In the genomic region with DNA sequence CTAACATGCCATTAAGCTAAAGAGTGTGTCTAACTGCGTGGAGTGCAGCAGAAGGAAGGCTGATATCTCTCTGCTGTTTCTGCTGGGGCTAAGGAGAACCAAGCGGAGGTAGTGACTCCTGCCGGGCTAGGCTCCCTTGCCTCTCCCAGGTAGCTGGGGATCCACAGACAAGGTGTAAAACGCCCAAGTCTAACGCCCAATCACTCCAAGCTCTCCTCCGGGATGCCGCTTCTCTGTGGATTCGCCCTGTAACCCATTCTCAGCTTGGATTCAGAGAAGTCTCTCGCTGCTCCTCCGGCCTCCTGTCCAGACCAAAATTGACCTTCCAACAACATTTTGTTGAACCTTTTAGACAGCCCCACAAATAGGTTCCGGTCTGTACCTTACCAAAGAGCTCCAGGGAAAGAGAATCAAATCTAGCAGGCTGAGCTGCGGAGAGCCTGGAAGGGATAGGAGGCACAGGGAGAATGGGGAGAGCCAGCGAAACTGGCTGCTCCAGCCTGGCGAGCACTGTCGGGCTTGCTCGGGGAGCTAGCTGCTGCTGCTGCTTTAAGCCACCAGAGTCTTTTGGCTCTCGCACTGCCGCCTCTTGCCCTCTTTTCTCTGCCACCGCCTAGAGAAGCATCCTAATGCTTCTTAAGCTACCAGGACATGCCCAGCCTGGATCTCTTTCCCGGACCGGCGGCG, we compare ENCODE assay signal across 8 mouse cellular contexts. TPM values are rescaled to one million over a fixed set of nuclear protein-coding genes. Genes with fewer than 3 reads are reported as not detected.
DNase-seq lines count a peak whose midpoint lies in the region; ATAC-seq and TF ChIP-seq lines count a peak whose summit lies in the region.

No protein-coding gene starts in this region.

- H3K4me2 ChIP-seq in forebrain, embryonic 14.5 days (ENCODE audit: low read length) = peak overlapping the region; percentile 97
- peak overlapping the region; percentile 77 for H3K4me2 ChIP-seq in intestine, postnatal 0 days (replicated peaks; ENCODE audit: low read depth)
- peak overlapping the region; percentile 89 for H3K4me2 ChIP-seq in midbrain, embryonic 11.5 days

- DNase-seq in layer of hippocampus, adult 11-12 months (ENCODE audit: low spot score) = peak; percentile 33
- DNase-seq in layer of hippocampus, postnatal 14 days (ENCODE audit: low spot score in 2 of 2) = no peak
- DNase-seq in forebrain, embryonic 14.5 days (ENCODE audit: low spot score) = peak; percentile 68
- DNase-seq in midbrain, embryonic 11.5 days (ENCODE audit: low spot score, missing footprints) = peak; percentile 94
- DNase-seq in spleen, postnatal 4 days (ENCODE audit: low spot score in 2 of 2) = no peak
- no peak for DNase-seq in thymus, postnatal 0 days (ENCODE audit: low spot score)

- no peak for TF ChIP-seq CTCF in bone marrow macrophage, adult 2 months (IDR thresholded peaks at IDR 0.05; ENCODE audit: low read depth, low read length)
- no peak for TF ChIP-seq CTCF in intestine, postnatal 0 days (IDR thresholded peaks at IDR 0.05; ENCODE audit: low read depth)

- no peak overlapping the region for H3K27ac ChIP-seq in bone marrow macrophage, adult 2 months (ENCODE audit: insufficient read depth, low read depth, low read length)
- H3K27ac ChIP-seq in forebrain, embryonic 14.5 days (ENCODE audit: low read depth, low read length) = peak overlapping the region; percentile 86
- no peak overlapping the region for H3K27ac ChIP-seq in intestine, postnatal 0 days (ENCODE audit: low read depth, low read length)
- peak overlapping the region; percentile 60; the same call in 1 of the 2 replicates for H3K27ac ChIP-seq in midbrain, embryonic 11.5 days (ENCODE audit: low read depth, low read length)

- H3K9me3 ChIP-seq in forebrain, embryonic 14.5 days (replicated peaks; ENCODE audit: control insufficient read depth, low read length) = no peaks in the 10 kb centered on the region
- no peaks in the 10 kb centered on the region for H3K9me3 ChIP-seq in intestine, postnatal 0 days (ENCODE audit: control insufficient read depth)
- no peaks in the 10 kb centered on the region for H3K9me3 ChIP-seq in midbrain, embryonic 11.5 days (ENCODE audit: control insufficient read depth, low read length)

- H3K4me3 ChIP-seq in bone marrow macrophage, adult 2 months (ENCODE audit: insufficient read depth, low read length) = 0 out of 2 replicates have a peak overlapping the region, but pooled peaks have one; percentile 43
- H3K4me3 ChIP-seq in forebrain, embryonic 14.5 days (ENCODE audit: low read depth, low read length) = peak overlapping the region; percentile 70
- H3K4me3 ChIP-seq in intestine, postnatal 0 days (ENCODE audit: low read depth, low read length) = peak overlapping the region; percentile 49
- H3K4me3 ChIP-seq in midbrain, embryonic 11.5 days (ENCODE audit: low read depth, low read length) = peak overlapping the region; percentile 67

- WGBS in forebrain, embryonic 14.5 days = 1% methylated on average over 23 of the region's 23 CpGs
- WGBS in intestine, postnatal 0 days = 3% methylated on average over 23 of the region's 23 CpGs
- under 1% methylated on average over 23 of the region's 23 CpGs for WGBS in midbrain, embryonic 11.5 days

- peak overlapping the region; percentile 76 for H3K9ac ChIP-seq in forebrain, embryonic 14.5 days (ENCODE audit: low read length)
- H3K9ac ChIP-seq in intestine, postnatal 0 days (ENCODE audit: low read depth, low read length) = no peak overlapping the region
- H3K9ac ChIP-seq in midbrain, embryonic 11.5 days (ENCODE audit: low read length) = peak overlapping the region; percentile 67

- 0 out of 2 replicates have a peak, but pooled peaks cover 3% of the 10 kb centered on the region for H3K27me3 ChIP-seq in forebrain, embryonic 14.5 days (replicated peaks; ENCODE audit: control insufficient read depth, insufficient read depth, low read length)
- peaks cover 36% of the 10 kb centered on the region for H3K27me3 ChIP-seq in intestine, postnatal 0 days (replicated peaks; ENCODE audit: control insufficient read depth, insufficient read depth, low read length)
- H3K27me3 ChIP-seq in midbrain, embryonic 11.5 days (ENCODE audit: control insufficient read depth, insufficient read depth, low read length) = peaks cover 22% of the 10 kb centered on the region

- ATAC-seq in forebrain, embryonic 14.5 days = no peak; the same call in 1 of the 2 replicates
- ATAC-seq in intestine, postnatal 0 days = no peak
- ATAC-seq in midbrain, embryonic 11.5 days (ENCODE audit: low FRiP score) = peak; percentile 62; the same call in 1 of the 2 replicates

- TF ChIP-seq POLR2A in bone marrow macrophage, adult 2 months (IDR thresholded peaks at IDR 0.05; ENCODE audit: borderline replicate concordance, low read depth, low read length) = no peak

- H3K4me1 ChIP-seq in bone marrow macrophage, adult 2 months (ENCODE audit: control insufficient read depth, insufficient read depth, low read length) = no peaks in the 10 kb centered on the region
- no peaks in the 10 kb centered on the region for H3K4me1 ChIP-seq in forebrain, embryonic 14.5 days (ENCODE audit: control insufficient read depth, insufficient read depth, low read length)
- no peaks in the 10 kb centered on the region for H3K4me1 ChIP-seq in intestine, postnatal 0 days (replicated peaks; ENCODE audit: control insufficient read depth, insufficient read depth, low read length)
- H3K4me1 ChIP-seq in midbrain, embryonic 11.5 days (ENCODE audit: control insufficient read depth, insufficient read depth, low read length) = peaks cover 4% of the 10 kb centered on the region; the same call in 1 of the 2 replicates

- H3K36me3 ChIP-seq in forebrain, embryonic 14.5 days (ENCODE audit: control insufficient read depth, insufficient read depth, low read length) = no peaks in the 10 kb centered on the region
- no peaks in the 10 kb centered on the region for H3K36me3 ChIP-seq in intestine, postnatal 0 days (ENCODE audit: control insufficient read depth, insufficient read depth)
- no peaks in the 10 kb centered on the region for H3K36me3 ChIP-seq in midbrain, embryonic 11.5 days (ENCODE audit: control insufficient read depth, insufficient read depth, low read length)

RNA-seq across cellular contexts. Expression of a gene that starts 26.1 kb away (rescaled TPM):
- total RNA-seq in layer of hippocampus, postnatal 14 days (2021) = 10 to 100 TPM; 53.8 to 56.8 TPM
- not detected in 2 replicates for polyA plus RNA-seq in bone marrow macrophage, adult 2 months (2012; ENCODE audit: insufficient read depth, insufficient read length, missing spikeins)
- polyA plus RNA-seq in forebrain, embryonic 14.5 days (2014; fragmentation: Nextera tagmentation; extraction: Ambion mirVana) = 24.6 and 31.0 TPM in 2 replicates
- 4.9 and 5.0 TPM in 2 replicates for polyA plus RNA-seq in intestine, postnatal 0 days (2015; fragmentation: Nextera tagmentation; extraction: Ambion mirVana)
- 7.0 and 8.0 TPM in 2 replicates for polyA plus RNA-seq in midbrain, embryonic 11.5 days (2014; fragmentation: Nextera tagmentation; extraction: Ambion mirVana)
- 1.3 and 1.4 TPM in 2 replicates for polyA plus RNA-seq in thymus, postnatal 0 days (2015; fragmentation: Nextera tagmentation; extraction: Ambion mirVana)

Comparison
In these comparisons a context has a peak if more than half of its experiments do, and no peak if none do; other contexts are left out.
1. DNase-seq: peak in layer of hippocampus, adult 11-12 months (single experiment), forebrain, embryonic 14.5 days (single experiment) and midbrain, embryonic 11.5 days (single experiment); none in layer of hippocampus, postnatal 14 days (0 of 2), spleen, postnatal 4 days (0 of 2) and thymus, postnatal 0 days (single experiment).
2. H3K27ac ChIP-seq: peak in forebrain, embryonic 14.5 days (single experiment) and midbrain, embryonic 11.5 days (single experiment); none in bone marrow macrophage, adult 2 months (single experiment) and intestine, postnatal 0 days (single experiment).
3. Peak in every context shown above with its lines, with median percentiles within 50 percentile points of each other: H3K4me3 ChIP-seq and H3K4me2 ChIP-seq.